Mouse (Mus musculus) liver, postnatal 0 days (tissue): Measurements from ENCODE around the gene Ubd.

Source experiments
- CTCF ChIP-seq: sonication (generic); IDR thresholded peaks from 2 replicates; pipeline ENCODE4 v1.5.1; 2016; ENCODE audit warnings: antibody characterized with exemption, low read depth
- EP300 ChIP-seq: IDR thresholded peaks from 2 replicates; pipeline ENCODE4 v1.6.1; 2016; ENCODE audit warnings: antibody characterized with exemption, low read depth, mild to moderate bottlenecking

- TF ChIP-seq CTCF (peak; percentile 51), EP300 (no peak)
Measured at GRCm38 (mm10) chr17:37221879-37222278, 28.2 kb downstream of the Ubd start.
